Mouse (Mus musculus) neural tube, embryonic 14.5 days (tissue): ENCODE measurements around the gene Slit3. TPM values are rescaled to one million over a fixed set of nuclear protein-coding genes. Genes with fewer than 3 reads are reported as not detected.

Experiments
- ATAC-seq: fragments of 200-750 bp; cut with Nextera tagmentation; 2 replicates; pipeline ENCODE4 v1.8.0; 2017; ENCODE audit warnings: low read depth, mild to moderate bottlenecking, moderate TSS enrichment, moderate library complexity
- H3K27ac ChIP-seq: fragments of 300-500 bp; sonication (generic); 2 replicates; pipeline ENCODE4 v1.5.1; 2014; ENCODE audit warnings: low read depth, mild to moderate bottlenecking, control low read depth, low read length, moderate library complexity, mixed read lengths
- H3K27me3 ChIP-seq: fragments of 300-500 bp; sonication (generic); 2 replicates; pipeline ENCODE4 v1.6.1; 2014; ENCODE audit warnings: low read length; ENCODE audit not compliant: control insufficient read depth, insufficient read depth
- H3K36me3 ChIP-seq: fragments of 300-500 bp; sonication (generic); 2 replicates; pipeline ENCODE4 v1.6.1; 2014; ENCODE audit warnings: low read length, mixed read lengths; ENCODE audit not compliant: control insufficient read depth, insufficient read depth
- H3K4me1 ChIP-seq: fragments of 300-500 bp; sonication (generic); 2 replicates; pipeline ENCODE4 v1.6.1; 2014; ENCODE audit warnings: low read length; ENCODE audit not compliant: control insufficient read depth, insufficient read depth
- H3K4me2 ChIP-seq: fragments of 300-500 bp; sonication (generic); 2 replicates; pipeline ENCODE4 v1.6.1; 2014; ENCODE audit warnings: mild to moderate bottlenecking, low read depth, low read length, control low read depth
- H3K4me3 ChIP-seq: fragments of 300-500 bp; sonication (generic); 2 replicates; pipeline ENCODE4 v1.5.1; 2014; ENCODE audit warnings: low read depth, low read length, control low read depth, mixed read lengths
- H3K9ac ChIP-seq: fragments of 300-500 bp; sonication (generic); replicated peaks from 2 replicates; pipeline ENCODE4 v1.6.1; 2014; ENCODE audit warnings: low read depth, mild to moderate bottlenecking, control low read depth, low read length, mixed read lengths
- H3K9me3 ChIP-seq: fragments of 300-500 bp; sonication (generic); 2 replicates; pipeline ENCODE4 v1.6.1; 2016; ENCODE audit warnings: low read length; ENCODE audit not compliant: control insufficient read depth
- WGBS: fragments of 180-500 bp; shearing (Covaris S2); extraction: QIAGEN DNeasy Blood & Tissue Kit; methylation state at CpG from one replicate; pipeline ENCODE4 v1.1.7; 2014; 5-methylcytosine and 5-hydroxymethylcytosine counted together
- polyA plus RNA-seq: library from polyadenylated mRNA; unstranded; fragments of >200 nt; fragmentation: Nextera tagmentation; extraction: Ambion mirVana; gene quantifications from 2 replicates; pipeline ENCODE4 v1.2.1, GENCODE M21; 2014

The Slit3 gene
- polyA plus RNA-seq, 1 experiment from 2014 or later, result 14.6 TPM

DNA sequence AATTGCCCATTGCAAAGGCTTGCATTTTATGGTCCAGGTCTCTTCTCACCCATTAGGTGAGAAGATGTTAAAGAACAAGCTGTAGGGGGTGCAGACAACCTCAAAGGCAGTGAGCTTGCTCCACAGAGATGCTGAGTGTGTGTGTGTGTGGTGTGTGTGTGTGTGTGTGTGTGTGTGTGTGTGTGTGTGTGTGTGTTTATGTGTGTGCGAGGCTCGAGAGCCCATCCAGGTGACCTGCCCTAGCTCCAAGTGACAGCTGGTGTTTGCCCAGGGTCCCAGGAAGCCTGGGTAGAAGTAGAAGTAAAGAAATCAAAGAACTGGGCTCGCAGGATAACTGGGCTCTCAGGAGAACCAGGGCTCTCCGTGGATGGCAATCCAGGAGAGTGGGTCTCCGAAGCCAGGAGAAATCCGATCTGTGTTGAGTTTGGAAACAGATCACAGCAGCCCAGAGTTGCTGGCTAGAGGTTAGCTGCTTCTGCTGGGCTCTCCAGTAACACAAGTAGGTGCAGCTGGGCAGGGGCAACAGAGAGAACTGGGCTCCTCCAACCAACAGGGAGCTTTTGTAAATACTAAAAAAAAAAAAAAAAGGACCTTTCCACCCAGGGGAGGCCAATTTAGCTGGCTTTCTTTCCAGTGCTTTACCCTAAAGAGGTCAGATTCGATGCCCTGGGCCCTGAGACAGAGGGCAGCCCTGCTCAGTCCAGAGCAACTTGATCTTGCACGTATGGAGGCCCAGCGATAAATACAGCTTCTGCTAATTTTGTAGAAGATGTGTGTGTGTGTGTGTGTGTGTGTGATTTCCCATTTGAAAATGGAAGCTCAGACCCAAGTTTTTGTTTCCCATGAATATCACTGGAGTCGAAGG, 204.3 kb downstream of the Slit3 start:
- Histone ChIP-seq H3K27me3 (0 out of 2 replicates have a peak, but pooled peaks cover 4% of the 10 kb centered on the region), H3K9ac (no peak overlapping the region), H3K4me3 (no peak overlapping the region), H3K27ac (no peak overlapping the region), H3K36me3 (no peaks in the 10 kb centered on the region), H3K9me3 (no peaks in the 10 kb centered on the region), H3K4me1 (0 out of 2 replicates have a peak, but pooled peaks cover 4% of the 10 kb centered on the region), H3K4me2 (no peak overlapping the region)
- WGBS, result 36% methylated on average over 10 of the region's 10 CpGs
- no peak for ATAC-seq

DNA sequence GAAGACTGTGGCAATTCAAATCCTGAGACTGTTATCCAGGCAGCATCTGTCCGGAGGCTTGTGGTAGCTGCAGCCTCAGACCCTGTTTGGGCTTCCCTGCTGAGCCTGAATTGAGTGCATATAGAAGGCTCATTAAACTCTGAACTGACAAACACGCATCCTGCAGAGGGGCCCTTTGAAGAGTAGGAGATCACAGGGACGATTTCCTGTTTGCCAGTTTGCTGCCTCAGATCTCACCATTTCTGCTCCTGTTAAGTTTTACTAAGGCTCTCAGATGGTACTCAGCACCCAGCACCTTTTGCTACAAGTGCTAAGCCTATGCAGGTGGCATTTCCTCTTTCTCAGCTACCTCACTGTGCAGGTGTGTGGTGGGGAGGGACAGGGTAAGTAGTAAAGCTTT, 205.3 kb downstream of the Slit3 start:
- 0% methylated on average over 3 of the region's 3 CpGs for WGBS
- H3K9ac ChIP-seq, result no peak overlapping the region
- H3K4me3 ChIP-seq, result no peak overlapping the region
- no peak overlapping the region for H3K4me2 ChIP-seq
- ATAC-seq, result no peak
- no peak overlapping the region for H3K27ac ChIP-seq
- H3K4me1 ChIP-seq, result 0 out of 2 replicates have a peak, but pooled peaks cover 4% of the 10 kb centered on the region
- 0 out of 2 replicates have a peak, but pooled peaks cover 4% of the 10 kb centered on the region for H3K27me3 ChIP-seq
- no peaks in the 10 kb centered on the region for H3K36me3 ChIP-seq
- no peaks in the 10 kb centered on the region for H3K9me3 ChIP-seq

DNA sequence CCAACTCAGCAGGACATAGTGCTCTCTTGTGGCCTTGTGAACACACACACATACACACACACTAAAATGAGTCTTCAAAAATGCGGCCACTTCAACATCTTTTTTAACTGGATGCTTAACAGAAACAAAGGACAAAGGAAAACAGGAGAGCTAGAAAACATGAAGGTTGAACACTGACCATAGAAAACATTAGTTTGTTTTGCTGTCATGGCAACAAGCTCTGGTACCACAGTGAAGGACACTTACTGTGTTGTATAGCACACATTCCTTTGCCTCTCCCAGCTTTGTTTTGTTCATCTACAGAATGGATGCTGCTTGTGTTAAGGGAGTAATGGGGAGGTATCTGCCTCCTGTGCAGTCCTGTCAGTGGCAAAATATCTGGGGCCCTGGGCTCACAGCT, 206.9 kb downstream of the Slit3 start:
- Histone ChIP-seq H3K4me1 (0 out of 2 replicates have a peak, but pooled peaks cover 4% of the 10 kb centered on the region), H3K27me3 (peaks cover 7% of the 10 kb centered on the region; the same call in 1 of the 2 replicates), H3K9me3 (no peaks in the 10 kb centered on the region), H3K27ac (no peak overlapping the region), H3K4me2 (no peak overlapping the region), H3K9ac (no peak overlapping the region), H3K36me3 (no peaks in the 10 kb centered on the region), H3K4me3 (no peak overlapping the region)
- WGBS, result 69% methylated on average over 1 of the region's 1 CpGs
- no peak for ATAC-seq

DNA sequence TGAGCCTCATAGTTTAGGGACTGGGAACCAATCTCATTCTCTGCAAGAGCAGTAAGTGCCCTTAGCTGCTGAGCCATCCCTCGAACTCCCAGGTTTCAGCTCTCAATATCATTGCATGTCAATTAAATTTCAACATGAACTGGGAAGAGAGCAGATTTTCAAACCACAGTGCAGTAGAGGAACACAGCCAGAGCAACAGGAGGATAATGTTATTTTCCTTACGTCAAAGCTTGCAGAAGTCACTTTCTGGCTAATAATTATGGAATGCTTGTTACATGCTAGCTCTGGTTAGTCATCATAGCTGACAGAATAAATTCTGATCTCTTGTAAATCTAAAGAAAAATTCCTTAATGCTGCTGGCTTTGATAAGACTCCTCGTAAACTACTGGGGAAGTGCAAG, 210.5 kb downstream of the Slit3 start:
- H3K9ac ChIP-seq, result no peak overlapping the region
- WGBS, result 88% methylated on average over 3 of the region's 3 CpGs
- H3K4me1 ChIP-seq, result 0 out of 2 replicates have a peak, but pooled peaks cover under 1% of the 10 kb centered on the region
- no peak overlapping the region for H3K27ac ChIP-seq
- no peaks in the 10 kb centered on the region for H3K9me3 ChIP-seq
- H3K4me2 ChIP-seq, result no peak overlapping the region
- ATAC-seq, result no peak
- H3K4me3 ChIP-seq, result no peak overlapping the region
- peaks cover 10% of the 10 kb centered on the region for H3K27me3 ChIP-seq
- H3K36me3 ChIP-seq, result no peaks in the 10 kb centered on the region

DNA sequence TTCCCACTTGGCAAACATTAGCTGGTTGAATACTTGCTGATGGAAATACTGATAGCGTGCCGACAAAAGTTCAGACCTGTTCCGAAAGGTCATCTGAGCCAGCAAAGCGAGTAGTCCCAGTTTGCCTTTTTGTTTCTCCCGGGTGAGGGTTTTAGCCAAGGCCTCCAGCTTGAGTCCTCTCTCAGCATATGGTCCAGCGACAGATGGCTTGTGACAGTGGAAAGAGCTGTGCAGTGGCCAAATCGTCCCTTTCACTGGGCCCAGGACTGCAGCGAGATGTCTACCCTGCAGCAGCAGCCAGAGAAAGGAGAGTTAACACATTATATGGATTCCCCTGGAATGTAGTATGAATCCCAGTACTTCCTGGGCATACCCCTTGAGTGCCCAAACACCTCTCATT, 215.5 kb downstream of the Slit3 start:
- no peak overlapping the region for H3K4me3 ChIP-seq
- H3K27me3 ChIP-seq, result peaks cover 9% of the 10 kb centered on the region
- no peak overlapping the region for H3K27ac ChIP-seq
- peaks cover 5% of the 10 kb centered on the region; the same call in 1 of the 2 replicates for H3K4me1 ChIP-seq
- WGBS, result 86% methylated on average over 8 of the region's 8 CpGs
- no peak for ATAC-seq
- H3K9ac ChIP-seq, result no peak overlapping the region
- no peaks in the 10 kb centered on the region for H3K36me3 ChIP-seq
- H3K9me3 ChIP-seq, result no peaks in the 10 kb centered on the region
- no peak overlapping the region for H3K4me2 ChIP-seq

DNA sequence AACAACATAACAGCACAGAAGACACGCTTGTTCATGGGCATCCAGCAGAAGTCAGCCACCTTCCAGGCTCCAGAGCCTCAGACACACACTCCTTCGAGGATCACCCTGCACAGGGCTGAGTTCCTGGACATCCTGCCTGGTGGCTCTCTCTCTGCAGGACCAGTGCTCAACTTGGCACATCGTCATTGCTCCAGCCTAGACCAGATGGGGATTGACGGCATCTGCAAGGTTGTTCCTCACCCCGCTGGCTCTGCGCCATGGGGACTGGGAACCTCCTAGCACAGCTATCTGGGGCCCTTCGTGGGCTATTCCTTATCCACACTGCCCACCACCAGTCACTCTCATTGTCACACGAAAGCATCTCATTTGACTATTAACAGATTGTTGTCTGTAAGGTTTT, 216.5 kb downstream of the Slit3 start:
- 54% methylated on average over 8 of the region's 8 CpGs for WGBS
- Histone ChIP-seq H3K27me3 (peaks cover 6% of the 10 kb centered on the region), H3K27ac (no peak overlapping the region), H3K9ac (no peak overlapping the region), H3K4me1 (peaks cover 5% of the 10 kb centered on the region; the same call in 1 of the 2 replicates), H3K4me2 (no peak overlapping the region), H3K36me3 (no peaks in the 10 kb centered on the region), H3K4me3 (no peak overlapping the region), H3K9me3 (no peaks in the 10 kb centered on the region)
- no peak; the same call in 1 of the 2 replicates for ATAC-seq

DNA sequence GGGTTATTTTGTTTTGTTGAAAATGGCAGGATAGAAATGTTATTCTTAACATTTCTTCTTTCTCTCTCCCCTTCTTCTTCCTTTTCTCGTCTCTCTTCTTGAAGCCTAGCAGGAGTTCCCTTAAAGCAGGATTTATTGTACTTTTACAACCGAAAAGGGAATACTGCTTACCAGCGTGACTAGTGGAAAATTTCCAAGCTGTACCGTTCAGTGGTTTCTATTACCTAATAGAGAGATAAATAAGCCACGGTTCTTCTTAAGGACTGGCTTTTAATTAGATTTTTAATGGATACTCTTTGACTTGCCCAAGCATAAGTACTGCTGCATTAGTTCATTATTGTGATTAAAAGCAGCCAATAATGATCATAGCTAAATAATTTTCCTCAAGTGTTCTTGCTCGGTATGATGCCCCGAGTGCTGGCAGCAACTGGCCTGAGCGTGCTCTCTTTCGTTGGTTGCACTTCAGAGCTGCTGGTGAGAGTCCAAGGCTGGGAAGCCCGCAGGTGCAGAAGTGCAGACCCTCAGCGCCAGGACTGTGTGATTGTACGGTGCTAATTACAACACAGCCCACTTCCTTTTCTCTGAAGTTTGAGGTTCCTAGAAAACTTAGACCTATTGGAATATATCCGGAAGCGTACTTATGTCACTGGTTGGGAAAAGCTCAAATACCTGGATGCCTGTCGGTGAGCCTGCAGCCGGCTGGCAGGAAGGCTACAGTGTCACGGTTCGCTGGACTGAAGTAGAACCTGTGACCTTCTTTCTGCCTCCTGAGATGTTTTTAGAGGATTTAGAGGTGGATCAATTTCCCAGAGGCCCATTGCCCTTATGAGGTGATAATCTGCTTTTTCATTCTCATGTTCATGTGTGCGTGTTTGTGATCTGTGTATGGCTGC, 217.1 kb downstream of the Slit3 start:
- Histone ChIP-seq H3K4me2 (no peak overlapping the region), H3K4me3 (no peak overlapping the region), H3K9me3 (no peaks in the 10 kb centered on the region), H3K27ac (no peak overlapping the region), H3K4me1 (peaks cover 5% of the 10 kb centered on the region; the same call in 1 of the 2 replicates), H3K9ac (no peak overlapping the region), H3K27me3 (peaks cover 5% of the 10 kb centered on the region), H3K36me3 (no peaks in the 10 kb centered on the region)
- WGBS, result 47% methylated on average over 19 of the region's 19 CpGs
- ATAC-seq, result peak; percentile 70; the same call in 1 of the 2 replicates

DNA sequence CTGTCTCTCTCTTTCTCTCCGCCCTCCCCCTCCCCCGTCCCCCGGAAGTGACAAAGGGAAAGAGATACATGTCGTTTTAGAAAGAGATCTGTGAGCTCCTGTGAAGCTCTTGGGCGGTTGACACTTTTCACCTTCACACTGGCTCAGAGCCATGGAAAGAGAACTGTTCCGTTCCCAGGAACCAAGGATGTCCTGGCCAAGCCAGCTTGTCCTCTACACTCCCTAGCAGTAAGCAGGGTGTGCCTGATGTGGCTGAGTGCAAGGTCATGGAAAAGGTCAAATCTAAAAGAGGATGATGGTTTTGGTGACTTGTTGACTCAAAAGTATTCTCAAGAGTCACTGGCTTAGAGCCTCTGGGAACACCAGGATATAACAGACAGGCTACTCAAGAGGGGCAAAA, 219.7 kb downstream of the Slit3 start:
- no peak overlapping the region for H3K27ac ChIP-seq
- no peak for ATAC-seq

More for the DNA sequence above, 219.7 kb downstream of the Slit3 start:
- Histone ChIP-seq H3K4me2 (no peak overlapping the region), H3K36me3 (no peaks in the 10 kb centered on the region), H3K27me3 (peaks cover 3% of the 10 kb centered on the region; the same call in 1 of the 2 replicates), H3K9me3 (no peaks in the 10 kb centered on the region), H3K4me3 (no peak overlapping the region), H3K4me1 (peaks cover 5% of the 10 kb centered on the region; the same call in 1 of the 2 replicates), H3K9ac (no peak overlapping the region)
- WGBS, result 85% methylated on average over 6 of the region's 6 CpGs
